Comparison of ENCODE assay signal across 12 mouse cellular contexts in the genomic region with DNA sequence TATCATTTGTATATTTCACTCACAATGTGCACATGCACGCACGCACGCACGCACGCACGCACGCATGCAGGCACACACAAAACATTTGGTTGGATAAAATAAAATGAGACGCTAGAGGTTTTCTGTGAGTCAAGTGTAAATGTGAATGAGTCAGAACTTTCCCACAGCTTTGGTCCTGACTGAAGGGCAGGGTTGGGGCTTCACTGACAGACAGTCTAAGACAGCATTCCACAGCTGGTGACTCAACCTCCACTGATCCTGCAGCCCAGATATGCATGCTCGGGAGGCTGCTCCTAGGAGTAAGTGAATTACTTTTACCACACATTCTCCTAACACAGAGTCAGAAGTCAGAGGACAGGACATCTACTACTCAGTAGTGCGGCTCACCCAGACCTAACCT.
DNase-seq lines count a peak whose midpoint lies in the region.
"Had no signal": no experiment of that assay in that cellular context is flagged by ENCODE, and none has a peak within 500 bp of the region (broad histone marks: within the 10 kb centered on the region; RNA-seq: fewer than 3 reads in every experiment).

No protein-coding gene starts in this region.

- peak; percentile 56 for DNase-seq in adrenal gland, adult 8-10 months
- no peak for DNase-seq in adrenal gland, postnatal 4 days (ENCODE audit: low spot score in 2 of 2)
- DNase-seq in urinary bladder, adult 18-20 months (ENCODE audit: low spot score in 2 of 2): peak; percentile 21 to 45
- DNase-seq in urinary bladder, postnatal 4 days (ENCODE audit: low spot score in 2 of 2): no peak
- peak; percentile 62 to 63 for DNase-seq in adrenal gland, postnatal 36 days
- peak; percentile 32 for DNase-seq in yolk sac, embryonic 10.5 days (ENCODE audit: low spot score)
- no peak for DNase-seq in right cerebral cortex, postnatal 36 days (ENCODE audit: low spot score in 2 of 2)
- no peak for DNase-seq in embryo, embryonic 10.5 days (ENCODE audit: low spot score)
- DNase-seq: cerebellum, postnatal 36 days; gastrocnemius, postnatal 36 days; kidney, postnatal 14 days; thymus, postnatal 4 days had no signal

Comparison
In these comparisons a context has a peak if more than half of its experiments do, and no peak if none do; other contexts are left out.
1. DNase-seq: peak in adrenal gland, adult 8-10 months (single experiment), urinary bladder, adult 18-20 months (2 of 2), adrenal gland, postnatal 36 days (2 of 2) and yolk sac, embryonic 10.5 days (single experiment); none in adrenal gland, postnatal 4 days (0 of 2), urinary bladder, postnatal 4 days (0 of 2), right cerebral cortex, postnatal 36 days (0 of 2) and embryo, embryonic 10.5 days (single experiment).